21 mouse cellular contexts compared by ENCODE assay signal in genomic region chr17:91517256-91517655, GRCm38 (mm10).
DNase-seq lines count a peak whose midpoint lies in the region; ATAC-seq and TF ChIP-seq lines count a peak whose summit lies in the region.
"Had no signal": no experiment of that assay in that cellular context is flagged by ENCODE, and none has a peak within 500 bp of the region (broad histone marks: within the 10 kb centered on the region; RNA-seq: fewer than 3 reads in every experiment).

No protein-coding gene starts in this region.

- no peak overlapping the region for H3K4me3 ChIP-seq in kidney, postnatal 0 days (replicated peaks; ENCODE audit: low read depth, low read length)
- no peak overlapping the region for H3K4me3 ChIP-seq in kidney, embryonic 14.5 days (ENCODE audit: low read length)
- H3K4me3 ChIP-seq: forebrain, embryonic 10.5 days; forebrain, embryonic 13.5 days; hindbrain, embryonic 12.5 days; hindbrain, embryonic 15.5 days had no signal

- no peaks in the 10 kb centered on the region for H3K9me3 ChIP-seq in kidney, postnatal 0 days (replicated peaks; ENCODE audit: low read length)
- no peaks in the 10 kb centered on the region for H3K9me3 ChIP-seq in kidney, embryonic 14.5 days (ENCODE audit: control insufficient read depth, low read length)
- H3K9me3 ChIP-seq: forebrain, embryonic 10.5 days; forebrain, embryonic 13.5 days; G1E; hindbrain, embryonic 12.5 days; hindbrain, embryonic 15.5 days had no signal

- H3K9ac ChIP-seq in kidney, postnatal 0 days (ENCODE audit: low read depth, low read length): no peak overlapping the region
- no peak overlapping the region for H3K9ac ChIP-seq in kidney, embryonic 14.5 days (ENCODE audit: low read depth, low read length)
- H3K9ac ChIP-seq: forebrain, embryonic 13.5 days; hindbrain, embryonic 12.5 days; hindbrain, embryonic 15.5 days had no signal

- H3K4me1 ChIP-seq in kidney, postnatal 0 days (replicated peaks; ENCODE audit: insufficient read depth, low read length): no peaks in the 10 kb centered on the region
- H3K4me1 ChIP-seq in kidney, embryonic 14.5 days (ENCODE audit: control insufficient read depth, insufficient read depth, low read length): no peaks in the 10 kb centered on the region
- H3K4me1 ChIP-seq: forebrain, embryonic 10.5 days; forebrain, embryonic 13.5 days; hindbrain, embryonic 12.5 days; hindbrain, embryonic 15.5 days had no signal

- no peak for ATAC-seq in kidney, postnatal 0 days (replicated peaks; ENCODE audit: low FRiP score, low read depth)
- ATAC-seq in kidney, embryonic 14.5 days (ENCODE audit: low FRiP score, low TSS enrichment): no peak
- ATAC-seq: forebrain, embryonic 13.5 days; forebrain, embryonic 16.5 days; intestine, postnatal 0 days had no signal

- no peaks in the 10 kb centered on the region for H3K27me3 ChIP-seq in kidney, postnatal 0 days (ENCODE audit: insufficient read depth, low read length)
- H3K27me3 ChIP-seq in kidney, embryonic 14.5 days (ENCODE audit: control insufficient read depth, insufficient read depth, low read length): no peaks in the 10 kb centered on the region
- H3K27me3 ChIP-seq: CH12.LX; forebrain, embryonic 13.5 days; hindbrain, embryonic 12.5 days; hindbrain, embryonic 15.5 days had no signal

- H3K4me2 ChIP-seq in kidney, postnatal 0 days (ENCODE audit: low read length): no peak overlapping the region
- H3K4me2 ChIP-seq in kidney, embryonic 14.5 days (replicated peaks; ENCODE audit: low read depth, low read length): no peak overlapping the region
- H3K4me2 ChIP-seq: forebrain, embryonic 13.5 days; heart, embryonic 11.5 days; hindbrain, embryonic 12.5 days; hindbrain, embryonic 15.5 days had no signal

- H3K36me3 ChIP-seq in kidney, postnatal 0 days (ENCODE audit: insufficient read depth, low read length): no peaks in the 10 kb centered on the region
- H3K36me3 ChIP-seq in kidney, embryonic 14.5 days (ENCODE audit: control insufficient read depth, insufficient read depth, low read length): no peaks in the 10 kb centered on the region
- H3K36me3 ChIP-seq: forebrain, embryonic 10.5 days; G1E; hindbrain, embryonic 12.5 days; hindbrain, embryonic 15.5 days had no signal

- no peak for TF ChIP-seq CTCF in kidney, postnatal 0 days (IDR thresholded peaks at IDR 0.05; ENCODE audit: low read depth)

- no peak overlapping the region for H3K27ac ChIP-seq in kidney, postnatal 0 days
- H3K27ac ChIP-seq in kidney, embryonic 14.5 days (ENCODE audit: low read depth, low read length): no peak overlapping the region
- H3K27ac ChIP-seq: forebrain, embryonic 10.5 days; forebrain, embryonic 13.5 days; hindbrain, embryonic 12.5 days; hindbrain, embryonic 15.5 days had no signal

- DNase-seq in kidney, postnatal 0 days (ENCODE audit: low spot score): peak; percentile 6
- peak; percentile 53 for DNase-seq in adrenal gland, adult 8-10 months
- peak; percentile 15 for DNase-seq in adrenal gland, postnatal 25 days
- DNase-seq in gastrocnemius, postnatal 25 days: no peak
- DNase-seq in Muller cell, postnatal 12 days (ENCODE audit: inconsistent ontology term): no peak
- DNase-seq: B cell, adult 2 months; cerebellum, adult 18-20 months; cerebellum, adult 9-10 months; cerebellum, postnatal 14 days; gastrocnemius, postnatal 10 days; heart, adult 11 months had no signal

Comparison
In these comparisons a context has a peak if more than half of its experiments do, and no peak if none do; other contexts are left out.
1. DNase-seq: peak in kidney, postnatal 0 days (single experiment), adrenal gland, adult 8-10 months (single experiment) and adrenal gland, postnatal 25 days (single experiment); none in gastrocnemius, postnatal 25 days (single experiment) and Muller cell, postnatal 12 days (single experiment).